Mouse (Mus musculus): Measurements from ENCODE around the gene Nat10. TPM values are rescaled to one million over a fixed set of nuclear protein-coding genes. Genes with fewer than 3 reads are reported as not detected.

The Nat10 gene
- polyA plus RNA-seq (2012; rRNA removed): 35.5 and 40.9 TPM in 2 replicates

- no peak for TF ChIP-seq CTCF (IDR thresholded peaks at IDR 0.05; ENCODE audit: extremely low read depth, insufficient read depth, insufficient read length, insufficient replicate concordance)
- no peak for TF ChIP-seq POLR2A (IDR thresholded peaks at IDR 0.05; ENCODE audit: low read depth, low read length)
- Histone ChIP-seq H3K4me3 (ENCODE audit: extremely low read depth, insufficient read depth, insufficient read length) (peak within 1 kb of the TSS; percentile 93), H3K27me3 (ENCODE audit: control insufficient read depth, insufficient read depth, low read length) (no peaks in the 10 kb centered on the region), H3K27ac (ENCODE audit: insufficient read depth, low read length) (peak within 1 kb of the TSS; percentile 54), H3K4me1 (ENCODE audit: control insufficient read depth, insufficient read depth, insufficient read length) (peaks cover 2% of the 10 kb centered on the region), H3K36me3 (ENCODE audit: control insufficient read depth, insufficient read depth, low read length) (peaks cover 7% of the 10 kb centered on the region)
- WGBS: under 1% methylated on average over 47 of the region's 47 CpGs
- DNase-seq (ENCODE audit: low read depth in 1 of 2, low spot score in 2 of 2): peak; percentile 96 to 99
Observed at GRCm38 (mm10) chr2:103760906-103761716, at the start of gene Nat10. TSS of gene Nat10 (minus strand) at chr2:103761270.

- TF ChIP-seq POLR2A (IDR thresholded peaks at IDR 0.05; ENCODE audit: low read depth, low read length): no peak
- no peak for TF ChIP-seq CTCF (IDR thresholded peaks at IDR 0.05; ENCODE audit: extremely low read depth, insufficient read depth, insufficient read length, insufficient replicate concordance)
- H3K36me3 ChIP-seq (ENCODE audit: control insufficient read depth, insufficient read depth, low read length): no peaks in the 10 kb centered on the region
- H3K4me1 ChIP-seq (ENCODE audit: control insufficient read depth, insufficient read depth, insufficient read length): no peaks in the 10 kb centered on the region
- no peak overlapping the region for H3K4me3 ChIP-seq (ENCODE audit: extremely low read depth, insufficient read depth, insufficient read length)
- 86% methylated on average over 6 of the region's 6 CpGs for WGBS
- H3K27me3 ChIP-seq (ENCODE audit: control insufficient read depth, insufficient read depth, low read length): no peaks in the 10 kb centered on the region
- no peak for DNase-seq (ENCODE audit: low read depth in 1 of 2, low spot score in 2 of 2)
- H3K27ac ChIP-seq (ENCODE audit: insufficient read depth, low read length): no peak overlapping the region
Observed at GRCm38 (mm10) chr2:103810412-103810811, 49.3 kb upstream of the Nat10 start.

- Histone ChIP-seq H3K36me3 (ENCODE audit: control insufficient read depth, insufficient read depth, low read length) (no peaks in the 10 kb centered on the region), H3K4me1 (ENCODE audit: control insufficient read depth, insufficient read depth, insufficient read length) (no peaks in the 10 kb centered on the region), H3K27me3 (ENCODE audit: control insufficient read depth, insufficient read depth, low read length) (no peaks in the 10 kb centered on the region), H3K4me3 (ENCODE audit: extremely low read depth, insufficient read depth, insufficient read length) (no peak overlapping the region), H3K27ac (ENCODE audit: insufficient read depth, low read length) (no peak overlapping the region)
- DNase-seq (ENCODE audit: low read depth in 1 of 2, low spot score in 2 of 2): no peak
- TF ChIP-seq CTCF (IDR thresholded peaks at IDR 0.05; ENCODE audit: extremely low read depth, insufficient read depth, insufficient read length, insufficient replicate concordance): no peak
- TF ChIP-seq POLR2A (IDR thresholded peaks at IDR 0.05; ENCODE audit: low read depth, low read length): no peak
Observed at GRCm38 (mm10) chr2:103808466-103808865, 47.4 kb upstream of the Nat10 start.

- no peak for DNase-seq (ENCODE audit: low read depth in 1 of 2, low spot score in 2 of 2)
- Histone ChIP-seq H3K4me3 (ENCODE audit: extremely low read depth, insufficient read depth, insufficient read length) (no peak overlapping the region), H3K27me3 (ENCODE audit: control insufficient read depth, insufficient read depth, low read length) (no peaks in the 10 kb centered on the region), H3K36me3 (ENCODE audit: control insufficient read depth, insufficient read depth, low read length) (no peaks in the 10 kb centered on the region), H3K4me1 (ENCODE audit: control insufficient read depth, insufficient read depth, insufficient read length) (no peaks in the 10 kb centered on the region; the same call in 1 of the 2 replicates), H3K27ac (ENCODE audit: insufficient read depth, low read length) (no peak overlapping the region)
- no peak for TF ChIP-seq POLR2A (IDR thresholded peaks at IDR 0.05; ENCODE audit: low read depth, low read length)
- TF ChIP-seq CTCF (IDR thresholded peaks at IDR 0.05; ENCODE audit: extremely low read depth, insufficient read depth, insufficient read length, insufficient replicate concordance): no peak
- 87% methylated on average over 5 of the region's 5 CpGs for WGBS
Observed at GRCm38 (mm10) chr2:103803770-103804530, 42.9 kb upstream of the Nat10 start.

GRCm38 (mm10) chr2:103802422-103802821, 41.4 kb upstream of the Nat10 start:
- no peak for DNase-seq (ENCODE audit: low read depth in 1 of 2, low spot score in 2 of 2)
- H3K4me1 ChIP-seq (ENCODE audit: control insufficient read depth, insufficient read depth, insufficient read length): no peaks in the 10 kb centered on the region; the same call in 1 of the 2 replicates
- no peak overlapping the region for H3K4me3 ChIP-seq (ENCODE audit: extremely low read depth, insufficient read depth, insufficient read length)
- no peak for TF ChIP-seq POLR2A (IDR thresholded peaks at IDR 0.05; ENCODE audit: low read depth, low read length)
- no peak for TF ChIP-seq CTCF (IDR thresholded peaks at IDR 0.05; ENCODE audit: extremely low read depth, insufficient read depth, insufficient read length, insufficient replicate concordance)
- H3K27me3 ChIP-seq (ENCODE audit: control insufficient read depth, insufficient read depth, low read length): no peaks in the 10 kb centered on the region
- no peak overlapping the region for H3K27ac ChIP-seq (ENCODE audit: insufficient read depth, low read length)
- H3K36me3 ChIP-seq (ENCODE audit: control insufficient read depth, insufficient read depth, low read length): no peaks in the 10 kb centered on the region
- WGBS: 100% methylated on average over 1 of the region's 1 CpGs

GRCm38 (mm10) chr2:103797491-103798009, 36.5 kb upstream of the Nat10 start, which contains the start of gene Caprin1:
TSS of gene Caprin1 (minus strand) at chr2:103797649.
- no peaks in the 10 kb centered on the region for H3K27me3 ChIP-seq (ENCODE audit: control insufficient read depth, insufficient read depth, low read length)
- peak within 1 kb of the TSS; percentile 95 for H3K27ac ChIP-seq (ENCODE audit: insufficient read depth, low read length)
- under 1% methylated on average over 33 of the region's 33 CpGs for WGBS
- no peaks in the 10 kb centered on the region; the same call in none of the 2 replicates for H3K4me1 ChIP-seq (ENCODE audit: control insufficient read depth, insufficient read depth, insufficient read length)
- peak; percentile 86 to 87 for DNase-seq (ENCODE audit: low read depth in 1 of 2, low spot score in 2 of 2)
- H3K36me3 ChIP-seq (ENCODE audit: control insufficient read depth, insufficient read depth, low read length): peaks cover 3% of the 10 kb centered on the region; the same call in 1 of the 2 replicates
- peak within 1 kb of the TSS; percentile 97 for H3K4me3 ChIP-seq (ENCODE audit: extremely low read depth, insufficient read depth, insufficient read length)
- TF ChIP-seq CTCF (IDR thresholded peaks at IDR 0.05; ENCODE audit: extremely low read depth, insufficient read depth, insufficient read length, insufficient replicate concordance): no peak
- peak; percentile 81 for TF ChIP-seq POLR2A (IDR thresholded peaks at IDR 0.05; ENCODE audit: low read depth, low read length)

Measured in spleen, adult 2 months (tissue).